19 mouse cellular contexts compared by ENCODE assay signal in the genomic region with DNA sequence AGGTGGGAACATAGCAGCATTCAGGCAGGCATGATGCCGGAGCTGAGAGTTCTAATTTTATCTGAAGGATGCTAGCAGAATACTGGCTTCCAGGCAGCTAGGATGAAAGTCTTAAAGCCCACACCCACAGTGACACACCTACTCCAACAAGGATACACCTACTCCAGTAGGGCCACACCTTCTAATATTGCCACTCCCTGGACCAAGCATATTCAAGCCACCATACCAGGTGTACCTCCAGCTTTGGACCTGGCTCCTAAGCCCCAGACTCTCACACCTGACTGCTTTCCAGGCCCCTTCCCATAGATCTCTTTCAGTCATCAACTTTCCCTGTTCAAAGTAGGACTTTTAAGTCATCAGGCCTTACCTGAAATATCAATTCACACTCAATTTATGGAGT. TPM values are rescaled to one million over a fixed set of nuclear protein-coding genes. Genes with fewer than 3 reads are reported as not detected.
"Had no signal": no experiment of that assay in that cellular context is flagged by ENCODE, and none has a peak within 500 bp of the region (broad histone marks: within the 10 kb centered on the region; RNA-seq: fewer than 3 reads in every experiment).

No protein-coding gene starts in this region.

- H3K4me3 ChIP-seq: neural tube, embryonic 12.5 days; neural tube, embryonic 13.5 days; neural tube, embryonic 15.5 days; stomach, embryonic 15.5 days had no signal

- DNase-seq: retina, postnatal 1 day; right cerebral cortex, adult 18-20 months; right cerebral cortex, postnatal 14 days; right cerebral cortex, postnatal 25 days; right cerebral cortex, postnatal 4 days; spleen, adult 18-20 months; thymus, adult 18-20 months; thymus, adult 2 months; thymus, postnatal 14 days; thymus, postnatal 25 days; thymus, postnatal 36 days; thymus, postnatal 4 days had no signal

- H3K4me2 ChIP-seq: neural tube, embryonic 12.5 days; neural tube, embryonic 13.5 days; neural tube, embryonic 15.5 days; stomach, embryonic 15.5 days had no signal

- H3K36me3 ChIP-seq: neural tube, embryonic 12.5 days; neural tube, embryonic 13.5 days; neural tube, embryonic 15.5 days; stomach, embryonic 15.5 days had no signal

- H3K9me3 ChIP-seq: neural tube, embryonic 12.5 days; neural tube, embryonic 13.5 days; neural tube, embryonic 15.5 days; stomach, embryonic 15.5 days had no signal

- H3K9ac ChIP-seq: neural tube, embryonic 12.5 days; neural tube, embryonic 13.5 days; neural tube, embryonic 15.5 days; stomach, embryonic 15.5 days had no signal

- H3K27ac ChIP-seq: neural tube, embryonic 12.5 days; neural tube, embryonic 13.5 days; neural tube, embryonic 15.5 days; stomach, embryonic 15.5 days had no signal

- H3K27me3 ChIP-seq: neural tube, embryonic 12.5 days; neural tube, embryonic 13.5 days; neural tube, embryonic 15.5 days; stomach, embryonic 15.5 days had no signal

- H3K4me1 ChIP-seq: neural tube, embryonic 12.5 days; neural tube, embryonic 13.5 days; neural tube, embryonic 15.5 days had no signal

RNA-seq across cellular contexts. Expression of gene Iyd, which starts 19.1 kb away (rescaled TPM):
- total RNA-seq: neutrophil, adult 5-6 weeks had no signal
- polyA plus RNA-seq: neural tube, embryonic 12.5 days; spleen, adult 2 months; testis, adult 2 months had no signal
